Mouse (Mus musculus) bone marrow, adult 2 months (tissue): ENCODE results near the gene Dppa5a.

Experiments
- CTCF ChIP-seq: fragments of 200-500 bp; IDR thresholded peaks from 2 replicates; pipeline ENCODE4 v1.5.1; 2011; ENCODE audit warnings: low read length, control low read depth; ENCODE audit not compliant: control insufficient read depth, insufficient read depth
- POLR2A ChIP-seq: fragments of 200-500 bp; IDR thresholded peaks from 2 replicates; pipeline ENCODE4 v1.6.1; 2011; ENCODE audit warnings: low read depth, mild to moderate bottlenecking, control low read depth, low read length, borderline replicate concordance; ENCODE audit not compliant: control insufficient read depth

- no peak for TF ChIP-seq CTCF
- TF ChIP-seq POLR2A = no peak
Observed at GRCm38 (mm10) chr9:78394602-78395001, 26.6 kb upstream of the Dppa5a start.
